Mouse (Mus musculus): ENCODE measurements at regions not wholly inside any gene's neighbourhood (a gene's known extent, or its start where the extent isn't known, plus 50 kb on each side); places are given as distances from the start of the nearest gene placed in this dataset.
A peak's percentile ranks its signal among the peaks of the same experiment; 100 is the strongest.

DNA sequence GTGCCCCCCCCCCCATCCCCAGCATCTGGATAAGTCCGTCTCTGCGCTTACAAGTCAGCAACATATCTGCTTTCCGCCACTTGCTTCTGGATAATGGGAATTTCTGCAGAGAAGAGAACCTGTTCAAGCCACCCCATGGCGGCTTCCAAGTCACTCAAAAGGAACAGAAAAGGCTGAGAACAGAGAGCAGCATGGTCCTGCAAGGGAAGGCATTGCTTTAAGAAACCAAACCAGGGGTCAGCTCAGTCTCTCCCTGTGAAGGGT lies 137.5 kb upstream of the Mafb start:
- no peak for ATAC-seq (ENCODE audit: poor library complexity, severe bottlenecking)

DNA sequence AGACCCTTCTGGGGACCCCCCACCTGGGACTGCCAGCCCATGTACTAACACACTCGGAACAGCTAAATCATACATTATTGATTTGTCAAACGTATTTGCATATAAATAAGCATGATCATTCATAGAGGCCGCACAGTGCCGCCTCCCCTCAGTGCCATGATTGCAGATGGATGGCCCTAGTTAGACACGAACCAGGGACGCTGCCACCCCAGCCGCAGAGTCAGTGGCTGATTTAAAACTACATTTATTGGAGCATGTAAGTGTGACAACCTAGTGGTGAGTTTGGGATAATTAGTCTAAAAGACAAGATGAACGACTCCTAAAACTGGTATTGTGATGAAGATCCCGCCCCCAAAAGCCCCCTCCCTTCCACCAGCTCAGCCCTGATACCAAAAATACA lies 138.3 kb upstream of the Top1 start:
- ATAC-seq (ENCODE audit: poor library complexity, severe bottlenecking): no peak

DNA sequence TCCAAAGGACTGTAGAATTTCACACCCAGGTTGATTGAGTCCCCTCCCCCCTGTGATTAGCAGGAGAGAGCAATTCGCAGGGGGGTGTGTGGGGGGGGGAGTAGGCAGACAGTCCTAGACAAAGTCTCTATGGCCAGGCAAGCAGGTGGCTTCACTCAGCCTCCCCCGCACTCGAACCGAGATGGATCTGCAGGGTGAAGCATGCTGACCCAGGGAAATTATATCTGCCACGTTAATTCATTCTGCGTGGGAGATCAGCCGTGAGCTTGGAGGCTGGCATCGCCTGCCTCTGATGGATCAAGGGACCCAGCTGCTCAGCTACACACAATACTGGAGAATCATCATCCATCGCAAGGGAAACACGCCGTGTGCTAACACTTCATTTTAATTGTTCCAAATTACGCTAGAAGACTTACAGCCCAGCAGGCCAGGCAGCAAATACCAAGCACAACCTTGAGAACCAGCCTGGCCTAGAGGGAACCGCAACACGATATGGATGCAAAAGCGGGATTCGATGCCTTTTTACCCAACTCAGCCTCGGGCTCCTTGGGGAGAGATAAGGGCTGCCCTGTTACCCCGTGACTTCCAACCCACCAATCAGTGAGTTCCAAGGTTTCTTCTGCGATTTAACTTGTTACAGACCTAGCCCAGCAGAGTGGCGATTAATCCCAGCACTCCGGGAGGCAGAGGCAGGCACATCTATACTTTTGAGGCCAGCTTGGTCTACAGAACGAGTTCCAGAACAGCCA lies 137.7 kb upstream of the Top1 start:
- no peak for ATAC-seq (ENCODE audit: poor library complexity, severe bottlenecking)

DNA sequence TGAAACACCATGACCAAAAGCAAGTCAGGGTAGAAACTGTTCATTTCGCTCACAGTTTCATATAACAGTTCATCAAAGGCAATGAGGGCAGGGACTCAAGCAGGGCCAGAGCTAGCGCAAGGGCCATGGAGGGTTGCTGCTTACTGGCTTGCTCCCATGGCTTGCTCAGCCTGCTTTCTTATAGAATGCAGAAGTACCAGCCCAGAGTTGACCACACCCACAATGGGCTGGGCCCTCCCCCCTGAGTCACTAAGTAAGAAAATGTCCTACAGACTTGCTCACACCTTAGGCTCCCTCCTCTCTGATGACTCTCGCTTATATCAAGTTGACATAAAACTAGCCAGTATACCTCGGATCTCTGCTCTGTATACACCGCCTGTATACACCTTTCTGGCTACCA lies 135.5 kb upstream of the Top1 start:
- peak; percentile 45; the same call in 1 of the 2 replicates for ATAC-seq (ENCODE audit: poor library complexity, severe bottlenecking)

GRCm38 (mm10) chr2:160510635-160511421 lies 134.9 kb upstream of the Top1 start:
- ATAC-seq (ENCODE audit: poor library complexity, severe bottlenecking): no peak

DNA sequence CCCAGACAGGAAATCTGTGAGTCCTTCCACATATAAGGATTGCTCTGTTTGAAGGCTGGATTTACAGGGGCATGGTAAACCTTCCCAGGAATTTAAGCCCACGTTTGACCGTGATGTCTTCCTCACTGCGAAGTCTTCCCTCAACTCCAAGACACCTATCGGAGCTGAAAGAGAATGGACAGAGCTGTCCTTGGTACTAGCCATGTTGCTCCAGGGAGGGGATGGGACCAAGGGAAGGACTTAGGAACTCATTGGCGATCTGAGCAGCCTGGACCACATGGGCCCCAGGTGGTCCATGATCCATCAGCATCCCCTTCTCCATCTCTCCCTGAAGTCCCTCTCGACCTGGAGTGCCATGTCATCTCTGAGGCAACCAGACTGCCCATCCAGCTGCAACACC lies 130.1 kb upstream of the Top1 start:
- ATAC-seq (ENCODE audit: poor library complexity, severe bottlenecking): no peak

DNA sequence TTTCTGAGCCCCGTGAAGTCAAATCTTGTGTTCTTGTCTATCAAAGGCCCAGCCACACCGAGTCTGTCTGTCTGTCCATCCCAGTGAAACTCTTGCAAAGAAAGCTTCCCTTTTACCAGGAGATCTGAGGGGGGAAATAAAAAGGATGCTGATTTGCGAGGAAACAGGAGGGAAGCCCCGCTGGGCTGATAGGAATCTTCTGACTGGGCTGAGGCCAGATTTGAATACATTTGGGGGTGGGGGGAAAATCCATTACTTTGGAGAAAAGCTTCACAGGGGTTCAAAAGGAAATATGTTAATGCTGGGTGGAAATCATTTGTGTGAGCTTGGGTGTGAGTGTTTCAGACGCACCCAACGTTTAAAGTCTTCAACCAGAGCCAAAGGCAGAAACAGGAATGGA lies 129.2 kb upstream of the Top1 start:
- no peak for ATAC-seq (ENCODE audit: poor library complexity, severe bottlenecking)

DNA sequence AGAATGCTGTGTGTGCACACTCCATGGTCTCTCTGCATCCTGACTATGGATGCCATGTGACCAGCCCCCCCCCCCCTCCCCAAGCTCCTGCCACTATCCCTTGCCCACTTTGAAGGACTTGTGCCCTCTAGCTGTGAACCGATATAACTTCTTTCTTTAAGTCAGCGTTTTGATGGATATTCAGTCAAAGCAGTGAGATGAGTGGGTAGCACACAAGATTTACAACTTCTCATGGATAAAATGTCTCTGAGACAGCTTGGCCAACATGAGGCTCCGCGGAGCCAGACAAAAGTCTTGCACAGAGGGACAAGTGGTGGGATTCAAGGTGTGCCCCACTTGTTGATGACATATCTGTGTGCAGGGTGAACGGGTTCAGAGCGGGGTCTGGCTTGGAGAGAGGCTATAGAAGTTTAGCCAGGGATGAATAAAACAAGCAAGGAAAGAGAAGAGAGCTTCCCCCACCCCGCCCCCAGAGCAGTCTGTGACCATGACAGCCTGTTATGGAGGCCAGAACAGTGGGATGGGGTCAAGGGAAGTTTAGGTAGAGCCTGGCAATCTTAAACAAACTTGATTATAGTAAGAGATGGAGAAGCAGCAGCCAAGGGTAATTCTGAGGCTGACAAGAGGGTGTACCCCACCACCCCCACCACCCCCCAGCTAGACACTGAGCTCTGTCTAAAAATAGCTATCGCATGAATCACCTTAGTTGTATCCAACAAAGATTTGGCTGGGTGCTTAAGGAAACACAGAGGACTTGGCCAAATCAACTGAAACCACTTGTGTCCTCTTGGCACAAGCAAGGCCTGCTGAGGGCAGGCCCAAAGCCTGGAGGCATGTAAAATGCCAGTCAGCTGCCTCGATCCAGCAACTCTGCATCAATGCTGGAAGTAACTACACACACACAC lies 120.1 kb upstream of the Top1 start:
- ATAC-seq (ENCODE audit: poor library complexity, severe bottlenecking): no peak

GRCm38 (mm10) chr2:160526377-160527125 lies 119.1 kb upstream of the Top1 start:
- ATAC-seq (ENCODE audit: poor library complexity, severe bottlenecking): no peak

DNA sequence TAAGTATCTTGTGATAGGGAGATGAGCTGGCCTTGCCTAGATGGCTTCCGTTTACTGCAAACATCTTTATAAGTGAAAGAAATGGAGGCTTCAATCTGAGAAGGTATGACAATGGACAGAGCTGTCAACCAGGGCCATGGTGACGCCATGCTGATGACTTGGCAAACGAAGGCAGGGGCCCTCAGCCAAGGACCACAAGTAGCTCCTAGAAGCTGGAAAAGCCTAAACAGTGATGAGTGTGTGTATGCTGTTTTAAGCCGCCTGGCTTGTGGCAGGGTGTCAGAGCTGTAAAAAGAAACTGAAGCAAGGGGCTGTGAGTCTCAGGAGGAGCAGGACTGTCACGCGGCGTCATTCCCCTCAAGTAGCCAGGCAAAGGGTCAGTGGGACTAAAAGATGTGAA lies 116.4 kb upstream of the Top1 start:
- ATAC-seq (ENCODE audit: poor library complexity, severe bottlenecking): no peak

DNA sequence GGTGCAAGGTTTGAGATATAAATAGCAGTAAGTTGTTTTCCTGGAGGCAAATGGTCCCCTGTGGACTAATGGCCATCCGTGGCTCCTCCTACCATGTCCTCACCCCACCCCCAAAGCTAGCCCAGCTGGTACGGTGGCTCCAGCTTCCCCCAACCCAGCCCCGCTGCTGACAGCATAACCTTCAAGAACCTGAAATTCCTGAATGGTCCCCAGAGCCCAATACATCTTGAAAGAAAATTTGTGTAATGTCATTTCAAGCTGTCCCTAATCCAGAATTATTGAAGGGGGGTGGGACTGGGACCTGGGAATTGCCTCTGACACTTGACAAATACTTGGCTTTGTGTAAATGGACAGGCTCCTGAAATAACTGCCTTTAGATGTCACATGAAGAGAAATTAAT lies 115.3 kb upstream of the Top1 start:
- ATAC-seq (ENCODE audit: poor library complexity, severe bottlenecking): no peak

GRCm38 (mm10) chr2:160537319-160537719 lies 108.4 kb upstream of the Top1 start:
- ATAC-seq (ENCODE audit: poor library complexity, severe bottlenecking): no peak

DNA sequence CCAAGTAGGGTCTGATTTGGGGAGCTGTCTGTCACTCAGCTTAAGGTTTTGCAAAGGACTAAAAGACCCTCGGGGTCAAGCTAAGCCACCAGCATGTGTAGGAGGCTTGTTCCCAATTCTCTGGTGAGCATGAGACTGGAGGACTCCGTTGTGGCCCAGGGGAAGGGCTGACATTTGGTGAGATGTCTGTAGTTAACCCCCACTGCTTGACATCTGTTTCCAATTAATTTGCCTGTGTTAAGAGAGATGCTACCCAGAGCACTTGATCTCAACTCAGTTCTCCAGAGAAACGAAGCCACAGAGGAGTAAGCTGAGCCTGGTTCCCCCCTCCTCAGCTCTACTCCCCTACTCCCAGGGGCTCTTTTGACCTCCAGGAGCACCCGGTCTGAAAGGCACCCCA lies 100.2 kb upstream of the Top1 start:
- ATAC-seq (ENCODE audit: poor library complexity, severe bottlenecking): no peak

DNA sequence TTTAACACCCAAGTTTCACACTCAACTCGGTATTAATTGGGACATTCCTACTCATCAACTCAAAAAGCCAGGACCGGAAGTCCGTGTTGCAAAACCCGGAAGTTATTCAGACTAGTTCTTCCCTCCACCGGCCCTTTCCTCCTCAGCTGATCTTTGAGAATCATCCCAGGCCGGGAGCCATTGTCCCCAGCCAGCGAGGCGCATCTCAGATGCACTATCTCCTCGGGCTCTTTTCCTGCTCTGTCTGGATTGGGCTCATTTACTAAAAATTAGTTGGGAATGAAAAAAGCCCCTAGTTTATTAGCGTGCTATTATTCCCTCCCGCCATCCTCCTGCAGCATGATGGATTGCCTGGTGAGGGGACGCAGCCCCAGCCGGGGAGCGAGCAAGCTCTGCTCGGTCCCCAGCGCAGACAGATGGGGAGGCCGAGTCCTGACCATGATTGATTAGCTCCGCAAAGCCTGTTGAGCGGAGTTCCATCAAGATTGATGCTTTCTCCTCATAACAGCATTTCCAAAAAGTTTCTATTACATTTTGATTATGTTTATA lies 93.5 kb upstream of the Top1 start:
- ATAC-seq (ENCODE audit: poor library complexity, severe bottlenecking): no peak

DNA sequence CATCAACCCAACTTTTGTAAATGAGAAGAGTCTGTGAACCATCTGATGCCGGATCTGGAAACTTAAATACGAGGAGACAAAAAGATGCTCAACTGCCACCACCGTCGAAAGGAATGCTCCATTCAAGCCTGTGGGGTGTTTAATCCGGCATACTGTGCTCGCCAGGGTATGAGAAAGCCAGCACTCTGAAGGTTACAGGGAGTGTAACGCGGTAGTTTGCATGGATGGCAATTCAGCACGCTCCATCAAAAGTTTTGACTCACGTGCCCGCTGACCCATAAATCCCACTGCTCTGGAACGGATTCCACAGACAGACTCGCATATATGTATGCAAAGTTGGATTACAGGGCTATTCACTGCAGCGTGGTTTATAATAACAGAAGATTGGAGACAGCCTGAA lies 84.0 kb upstream of the Top1 start:
- ATAC-seq (ENCODE audit: poor library complexity, severe bottlenecking): no peak

DNA sequence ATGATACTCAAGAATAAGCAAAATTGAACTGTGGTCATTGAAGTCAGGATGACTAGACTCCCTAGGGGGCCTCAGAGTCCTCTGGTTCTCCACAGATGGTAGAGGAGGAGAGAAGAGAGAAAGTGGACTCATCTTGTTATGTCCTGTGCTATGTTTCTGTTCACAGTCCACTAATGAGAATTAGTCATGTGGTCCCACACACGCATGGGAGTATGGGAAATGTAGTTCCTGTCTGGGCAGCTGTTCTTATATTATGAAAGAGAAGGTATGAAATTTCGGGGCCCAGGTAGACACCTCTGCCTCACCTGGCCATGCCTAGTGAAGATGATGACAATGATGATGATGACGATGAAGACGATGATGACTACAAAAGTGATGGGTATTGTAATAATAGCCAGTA lies 77.9 kb upstream of the Top1 start:
- ATAC-seq (ENCODE audit: poor library complexity, severe bottlenecking): no peak

- peak; percentile 59; the same call in 1 of the 2 replicates for ATAC-seq (ENCODE audit: poor library complexity, severe bottlenecking)
Observed at GRCm38 (mm10) chr2:160569496-160569895, 76.2 kb upstream of the Top1 start.

DNA sequence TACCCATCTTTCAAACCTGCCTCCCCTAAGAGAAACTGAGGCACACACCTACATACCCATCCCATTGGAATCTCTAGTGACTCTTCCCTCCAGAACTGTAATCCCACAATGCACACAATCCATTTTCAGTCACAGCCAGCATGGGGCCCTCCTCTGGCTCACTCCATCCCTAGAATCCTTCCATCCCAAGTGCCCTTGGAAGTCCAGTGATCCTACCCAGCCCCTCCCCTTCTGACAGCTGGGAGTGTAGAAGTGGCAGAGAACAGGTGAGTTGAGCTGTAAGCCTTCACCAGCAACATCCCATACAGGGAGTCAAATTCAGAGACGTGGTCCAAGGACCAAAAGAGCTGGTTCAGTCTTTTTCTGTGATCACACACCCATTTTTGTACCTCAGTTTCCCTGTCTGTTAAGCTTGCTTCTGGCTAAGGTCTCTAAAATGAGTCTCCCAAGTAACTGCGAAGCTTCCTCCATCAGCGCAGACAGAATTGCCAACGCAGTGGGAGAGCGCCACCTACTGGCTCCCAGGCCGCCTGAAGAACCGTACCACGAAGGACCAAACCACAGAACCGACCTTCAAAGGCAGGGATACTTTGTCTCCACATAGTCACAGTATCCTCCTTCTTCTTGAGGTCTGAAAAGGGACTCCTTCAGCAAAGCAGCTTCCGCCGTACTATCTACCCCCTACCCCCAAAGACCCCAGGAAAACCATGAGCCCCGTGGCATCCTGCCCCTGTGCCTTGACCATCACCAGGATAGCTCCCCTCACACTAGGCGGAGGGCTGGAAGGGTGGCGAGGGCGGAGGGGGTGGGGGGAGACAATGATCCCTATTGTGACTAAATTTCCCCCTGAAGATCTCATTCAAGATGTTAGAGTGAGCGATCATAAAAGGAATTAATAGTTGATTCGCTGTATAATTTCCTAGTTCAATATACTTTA lies 67.0 kb upstream of the Top1 start:
- peak; percentile 91 for ATAC-seq (ENCODE audit: poor library complexity, severe bottlenecking)

DNA sequence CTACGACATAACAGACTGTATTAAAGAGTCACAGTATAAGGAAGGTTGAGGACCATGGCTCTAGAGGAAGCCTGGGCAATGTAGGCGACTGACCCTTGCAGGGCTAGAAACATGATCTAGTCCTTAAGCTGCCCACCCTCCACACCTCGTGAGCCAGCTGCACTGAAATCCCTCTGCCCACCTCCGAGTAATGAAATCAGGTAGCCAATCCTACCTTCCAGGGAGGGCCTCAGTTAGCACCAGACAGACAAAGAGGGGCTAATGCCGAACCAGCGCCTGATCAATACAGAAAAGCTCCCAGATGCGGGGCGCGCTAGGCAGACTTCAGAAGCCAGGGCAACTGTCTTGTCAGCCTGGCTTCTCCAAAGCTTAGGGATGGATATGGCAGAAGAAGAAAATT lies 65.4 kb upstream of the Top1 start:
- no peak for ATAC-seq (ENCODE audit: poor library complexity, severe bottlenecking)

- no peak for ATAC-seq (ENCODE audit: poor library complexity, severe bottlenecking)
Observed at GRCm38 (mm10) chr2:160581029-160581428, 64.7 kb upstream of the Top1 start.
